Mouse (Mus musculus): Measurements from ENCODE around the gene Acan.

Gene Acan

DNA sequence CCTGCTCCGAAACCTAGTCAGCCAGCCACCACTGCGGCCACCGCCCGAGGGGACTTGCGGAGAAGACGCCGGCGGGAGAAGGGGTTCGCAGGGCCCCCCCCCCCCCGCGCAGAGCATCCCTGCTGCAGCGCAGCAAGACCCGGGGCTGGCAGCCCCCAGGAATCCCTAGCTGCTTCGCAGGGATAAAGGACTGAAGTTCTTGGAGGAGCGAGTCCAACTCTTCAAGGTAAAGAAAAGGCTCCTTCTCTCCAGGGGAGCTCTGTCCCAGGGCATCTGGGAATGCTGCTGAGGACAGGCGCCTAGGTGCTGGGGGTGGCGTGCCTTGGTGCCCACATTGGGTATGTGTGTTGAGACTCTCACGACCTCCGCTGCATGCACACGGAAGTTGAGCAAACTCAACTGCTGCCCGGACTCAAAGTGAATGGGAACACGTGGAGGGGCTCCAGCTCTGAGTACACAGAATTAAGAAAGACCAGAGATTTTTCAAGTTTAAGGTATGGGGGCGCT is at the start of gene Acan:
Acan (plus strand) TSS at position 101 of the 507 bp plus-strand sequence.
- in situ Hi-C loops (cut with MboI, MseI): no loop called here

GRCm38 (mm10) chr7:79021293-79021905 is 31.9 kb upstream of the Acan start:
- in situ Hi-C loops (cut with MboI, MseI): no loop called here

DNA sequence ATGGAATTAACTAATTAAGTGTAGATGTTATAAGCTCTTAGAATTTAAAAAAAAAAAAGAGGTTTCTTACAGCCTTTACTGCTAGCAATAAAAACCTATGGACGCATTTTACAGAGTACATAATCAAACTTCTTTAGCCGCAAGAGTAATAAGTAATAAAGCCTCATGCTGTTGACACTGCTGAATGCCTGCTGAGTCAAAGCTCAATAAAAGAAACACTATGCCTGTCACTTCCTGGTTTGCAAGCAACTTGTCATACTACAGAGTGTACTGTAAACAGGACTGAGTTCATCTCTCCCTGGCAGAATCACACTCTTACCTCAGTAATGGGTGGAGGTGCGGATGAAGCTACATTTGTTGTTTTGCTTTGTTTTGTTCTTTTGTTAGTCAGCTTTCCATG is 24.1 kb upstream of the Acan start:
- in situ Hi-C loops (cut with MboI, MseI): no loop called here

GRCm38 (mm10) chr7:79033745-79034144 is 19.5 kb upstream of the Acan start:
- in situ Hi-C loops (cut with MboI, MseI): no loop called here

DNA sequence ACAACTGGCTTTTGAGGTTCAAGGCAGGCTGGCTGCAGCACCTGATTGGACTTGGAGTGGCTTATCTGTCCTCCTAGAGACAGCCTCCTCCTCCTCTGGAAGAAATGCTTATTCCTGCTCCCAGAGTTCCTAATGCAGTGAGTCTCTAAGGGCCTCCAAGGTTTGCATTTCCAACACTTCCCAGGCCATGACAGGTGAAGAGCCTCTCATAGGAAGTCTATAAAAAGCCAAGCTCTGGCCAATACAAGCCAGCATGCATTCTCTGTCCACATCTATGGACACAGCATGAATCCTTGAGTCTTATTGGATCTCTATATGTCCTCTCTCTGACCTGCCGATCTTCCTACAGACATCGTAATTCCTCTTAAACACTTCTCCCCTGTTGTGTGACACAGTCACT is 18.8 kb upstream of the Acan start:
- in situ Hi-C loops (cut with MboI, MseI): no loop called here

GRCm38 (mm10) chr7:79052081-79052480 is 1.2 kb upstream of the Acan start:
- in situ Hi-C loops (cut with MboI, MseI): no loop called here

- in situ Hi-C loops (cut with MboI, MseI): no loop called here
Measured at GRCm38 (mm10) chr7:79052521-79053382, 531 bp upstream of the Acan start.

DNA sequence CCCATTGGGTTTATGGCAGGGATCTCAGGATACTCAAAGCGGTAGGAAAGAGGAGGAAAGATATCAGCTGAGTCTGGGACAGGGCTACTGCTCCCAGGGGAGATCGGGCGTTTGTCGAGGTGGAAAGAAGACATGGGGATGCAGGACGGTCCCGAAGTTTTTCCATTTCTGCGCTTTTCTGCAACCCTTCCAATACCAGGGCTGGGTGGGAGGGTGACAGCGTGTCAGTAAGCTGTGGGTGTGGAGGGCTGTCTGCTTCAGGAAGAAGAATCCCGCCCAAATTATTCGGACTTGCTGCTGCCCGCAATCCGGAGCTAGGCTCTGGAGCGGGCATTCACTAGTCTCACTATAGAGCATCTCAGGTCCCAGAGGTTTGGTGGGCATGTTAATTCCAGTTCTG is 828 bp downstream of the Acan start:
- in situ Hi-C loops (cut with MboI, MseI): no loop called here

DNA sequence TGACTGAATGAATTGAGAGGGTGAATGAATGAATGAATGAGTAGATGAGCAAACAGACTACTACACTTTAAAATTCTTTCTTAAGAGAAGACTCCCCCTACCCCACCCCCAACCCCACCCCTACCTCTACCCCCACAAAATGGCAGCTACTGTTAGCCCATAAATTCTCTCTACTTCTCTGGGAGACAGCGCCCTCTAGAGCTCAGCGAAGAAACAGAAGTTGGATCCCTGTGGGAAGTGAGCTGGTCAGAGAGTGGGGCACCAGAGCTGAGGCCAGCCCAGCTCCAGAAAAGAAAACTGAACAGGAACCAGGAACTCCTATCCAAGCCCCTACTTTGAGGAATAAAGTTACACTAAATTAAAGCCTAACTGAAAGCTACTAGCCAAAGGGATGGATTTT is 5.3 kb downstream of the Acan start:
- in situ Hi-C loops (cut with MboI, MseI): no loop called here

DNA sequence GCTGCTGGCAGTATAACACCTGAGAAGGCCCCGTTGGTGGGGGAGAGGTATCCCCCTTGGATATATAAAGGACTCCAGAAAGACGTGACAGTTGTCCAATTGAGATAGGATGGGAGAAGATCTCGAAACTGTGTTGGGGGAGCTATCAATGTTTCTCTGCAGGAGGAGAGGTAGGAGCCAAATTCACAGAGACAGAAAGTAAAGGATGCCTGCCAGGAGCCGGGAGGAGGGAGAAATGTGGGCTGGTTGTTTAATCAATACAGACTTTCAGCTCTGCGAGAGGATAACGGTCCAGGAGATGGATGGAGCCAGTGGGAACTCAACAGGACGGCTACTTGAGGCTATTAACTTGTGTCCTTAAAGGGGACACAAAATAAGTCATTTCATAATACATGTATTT is 14.2 kb downstream of the Acan start:
- in situ Hi-C loops (cut with MboI, MseI): no loop called here

- in situ Hi-C loops (cut with MboI, MseI): no loop called here
Measured at GRCm38 (mm10) chr7:79068231-79068630, 14.9 kb downstream of the Acan start.

GRCm38 (mm10) chr7:79079212-79079611 is 25.9 kb downstream of the Acan start:
- in situ Hi-C loops (cut with MboI, MseI): no loop called here

- in situ Hi-C loops (cut with MboI, MseI): loop anchor here (5.0 to 10.0 kb wide), 2 partner anchors 158 to 266 kb away; no protein-coding TSS in a partner anchor
Measured at GRCm38 (mm10) chr7:79080572-79081399, 27.5 kb downstream of the Acan start.

- in situ Hi-C loops (cut with MboI, MseI): loop anchor here (10.0 kb wide), 1 partner anchor 274 kb away; no protein-coding TSS in a partner anchor
Measured at GRCm38 (mm10) chr7:79089111-79089510, 35.8 kb downstream of the Acan start.

DNA sequence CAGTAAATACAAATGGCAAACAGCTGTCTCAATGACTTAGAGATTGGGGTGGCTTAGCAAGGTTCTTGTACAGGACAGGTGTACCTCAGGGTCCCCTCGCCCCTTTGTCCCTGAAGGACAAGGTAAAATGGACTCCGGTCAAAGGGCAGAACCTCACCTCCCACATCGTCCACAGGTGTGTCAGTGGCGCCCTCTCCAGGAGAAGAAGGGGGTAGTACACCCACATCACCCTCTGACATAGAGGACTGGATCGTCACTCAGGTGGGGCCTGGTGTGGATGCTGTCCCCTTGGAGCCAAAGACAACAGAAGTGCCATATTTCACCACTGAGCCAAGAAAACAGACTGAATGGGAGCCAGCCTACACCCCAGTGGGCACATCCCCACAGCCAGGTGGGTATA is 43.2 kb downstream of the Acan start:
- in situ Hi-C loops (cut with MboI, MseI): no loop called here

- in situ Hi-C loops (cut with MboI, MseI): no loop called here
Measured at GRCm38 (mm10) chr7:79113848-79114247, 60.6 kb downstream of the Acan start.

GRCm38 (mm10) chr7:79123465-79123864 is 70.2 kb downstream of the Acan start:
- in situ Hi-C loops (cut with MboI, MseI): no loop called here

- in situ Hi-C loops (cut with MboI, MseI): loop anchor here (10.0 kb wide), 1 partner anchor 95 kb away; no protein-coding TSS in a partner anchor
Measured at GRCm38 (mm10) chr7:79129883-79130282, 76.6 kb downstream of the Acan start.

- in situ Hi-C loops (cut with MboI, MseI): loop anchor here (10.0 kb wide), 1 partner anchor 94 kb away; no protein-coding TSS in a partner anchor
Measured at GRCm38 (mm10) chr7:79130385-79130784, 77.1 kb downstream of the Acan start.

- in situ Hi-C loops (cut with MboI, MseI): loop anchor here (10.0 kb wide), 1 partner anchor 94 kb away; no protein-coding TSS in a partner anchor
Measured at GRCm38 (mm10) chr7:79130843-79131444, 77.7 kb downstream of the Acan start, which contains the start of gene Hapln3. TSS of gene Hapln3 (minus strand) at chr7:79131018.

DNA sequence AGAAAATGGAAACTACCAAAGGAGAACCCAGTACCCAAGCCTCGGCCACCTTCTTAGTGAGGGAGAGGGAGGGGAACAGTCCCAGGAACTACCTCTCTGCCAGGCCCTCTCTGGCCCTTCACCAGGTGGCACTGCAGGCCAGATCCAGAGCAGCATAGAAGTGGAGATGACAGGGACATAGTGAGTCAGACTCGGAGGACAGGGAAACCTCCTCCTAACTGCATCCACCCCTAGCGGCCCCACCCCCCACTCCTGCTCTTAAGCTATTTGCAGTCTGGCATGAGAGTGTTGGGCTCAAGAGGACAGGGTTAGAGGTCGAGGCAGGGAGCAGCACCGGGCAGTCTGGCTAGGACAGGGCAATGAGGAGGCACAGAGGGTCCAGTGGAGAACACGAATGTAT is 80.1 kb downstream of the Acan start:
- in situ Hi-C loops (cut with MboI, MseI): loop anchor here (10.0 kb wide), 1 partner anchor 91 kb away; no protein-coding TSS in a partner anchor
